Mouse (Mus musculus): ENCODE results near the gene Ptma.
A peak's percentile ranks its signal among the peaks of the same experiment; 100 is the strongest.

The Ptma gene

GRCm38 (mm10) chr1:86526116-86526788 is at the start of gene Ptma:
Gene Ptma (plus strand): TSS chr1:86526726.
- no peaks in the 10 kb centered on the region for H3K9me3 ChIP-seq (ENCODE audit: low read length)
- peak within 1 kb of the TSS; percentile 99 for H3K4me3 ChIP-seq (replicated peaks; ENCODE audit: low read length)
- H3K4me1 ChIP-seq (replicated peaks; ENCODE audit: low read depth, low read length): peaks cover 52% of the 10 kb centered on the region
- H3K36me3 ChIP-seq (ENCODE audit: insufficient read depth, low read length): peaks cover 33% of the 10 kb centered on the region
- no peaks in the 10 kb centered on the region for H3K27me3 ChIP-seq (ENCODE audit: insufficient read depth, low read length)
- no peak for TF ChIP-seq CTCF (conservative IDR thresholded peaks at IDR 0.05; ENCODE audit: low read length)
- no peak for TF ChIP-seq NANOG (IDR thresholded peaks at IDR 0.05; ENCODE audit: borderline replicate concordance, low read length)
- TF ChIP-seq POU5F1 (IDR thresholded peaks at IDR 0.05; ENCODE audit: borderline replicate concordance, low read length): no peak

- Histone ChIP-seq H3K4me3 (replicated peaks; ENCODE audit: low read length) (no peak overlapping the region), H3K27me3 (ENCODE audit: insufficient read depth, low read length) (no peaks in the 10 kb centered on the region), H3K9me3 (ENCODE audit: low read length) (no peaks in the 10 kb centered on the region), H3K36me3 (ENCODE audit: insufficient read depth, low read length) (no peaks in the 10 kb centered on the region), H3K4me1 (replicated peaks; ENCODE audit: low read depth, low read length) (peaks cover 63% of the 10 kb centered on the region)
- TF ChIP-seq POU5F1 (IDR thresholded peaks at IDR 0.05; ENCODE audit: borderline replicate concordance, low read length) (no peak), CTCF (conservative IDR thresholded peaks at IDR 0.05; ENCODE audit: low read length) (no peak), NANOG (IDR thresholded peaks at IDR 0.05; ENCODE audit: borderline replicate concordance, low read length) (no peak)
Observed at GRCm38 (mm10) chr1:86477738-86478285, 48.7 kb upstream of the Ptma start.

GRCm38 (mm10) chr1:86479099-86479825 is 47.3 kb upstream of the Ptma start:
- Histone ChIP-seq H3K4me3 (replicated peaks; ENCODE audit: low read length) (no peak overlapping the region), H3K36me3 (ENCODE audit: insufficient read depth, low read length) (no peaks in the 10 kb centered on the region), H3K9me3 (ENCODE audit: low read length) (no peaks in the 10 kb centered on the region), H3K4me1 (replicated peaks; ENCODE audit: low read depth, low read length) (peaks cover 64% of the 10 kb centered on the region), H3K27me3 (ENCODE audit: insufficient read depth, low read length) (no peaks in the 10 kb centered on the region)
- TF ChIP-seq POU5F1 (IDR thresholded peaks at IDR 0.05; ENCODE audit: borderline replicate concordance, low read length): no peak
- TF ChIP-seq CTCF (conservative IDR thresholded peaks at IDR 0.05; ENCODE audit: low read length): no peak
- TF ChIP-seq NANOG (IDR thresholded peaks at IDR 0.05; ENCODE audit: borderline replicate concordance, low read length): no peak

- Histone ChIP-seq H3K9me3 (ENCODE audit: low read length) (no peaks in the 10 kb centered on the region), H3K4me1 (replicated peaks; ENCODE audit: low read depth, low read length) (peaks cover 66% of the 10 kb centered on the region), H3K4me3 (replicated peaks; ENCODE audit: low read length) (no peak overlapping the region), H3K36me3 (ENCODE audit: insufficient read depth, low read length) (no peaks in the 10 kb centered on the region), H3K27me3 (ENCODE audit: insufficient read depth, low read length) (no peaks in the 10 kb centered on the region)
- TF ChIP-seq CTCF (conservative IDR thresholded peaks at IDR 0.05; ENCODE audit: low read length): no peak
Observed at GRCm38 (mm10) chr1:86480288-86480687, 46.2 kb upstream of the Ptma start.

- TF ChIP-seq NANOG (IDR thresholded peaks at IDR 0.05; ENCODE audit: borderline replicate concordance, low read length): no peak
- TF ChIP-seq CTCF (conservative IDR thresholded peaks at IDR 0.05; ENCODE audit: low read length): no peak
- no peak for TF ChIP-seq POU5F1 (IDR thresholded peaks at IDR 0.05; ENCODE audit: borderline replicate concordance, low read length)
- H3K4me1 ChIP-seq (replicated peaks; ENCODE audit: low read depth, low read length): peaks cover 69% of the 10 kb centered on the region
- no peaks in the 10 kb centered on the region for H3K36me3 ChIP-seq (ENCODE audit: insufficient read depth, low read length)
- H3K4me3 ChIP-seq (replicated peaks; ENCODE audit: low read length): peak overlapping the region; percentile 14; the same call in 1 of the 2 replicates
- no peaks in the 10 kb centered on the region for H3K27me3 ChIP-seq (ENCODE audit: insufficient read depth, low read length)
- no peaks in the 10 kb centered on the region for H3K9me3 ChIP-seq (ENCODE audit: low read length)
Observed at GRCm38 (mm10) chr1:86480735-86481447, 45.6 kb upstream of the Ptma start.

GRCm38 (mm10) chr1:86481468-86481867 is 45.1 kb upstream of the Ptma start:
- Histone ChIP-seq H3K4me3 (replicated peaks; ENCODE audit: low read length) (peak overlapping the region; percentile 14; the same call in 1 of the 2 replicates), H3K27me3 (ENCODE audit: insufficient read depth, low read length) (no peaks in the 10 kb centered on the region), H3K4me1 (replicated peaks; ENCODE audit: low read depth, low read length) (peaks cover 68% of the 10 kb centered on the region), H3K36me3 (ENCODE audit: insufficient read depth, low read length) (no peaks in the 10 kb centered on the region), H3K9me3 (ENCODE audit: low read length) (no peaks in the 10 kb centered on the region)
- no peak for TF ChIP-seq CTCF (conservative IDR thresholded peaks at IDR 0.05; ENCODE audit: low read length)
- TF ChIP-seq NANOG (IDR thresholded peaks at IDR 0.05; ENCODE audit: borderline replicate concordance, low read length): 0 out of 2 replicates have a peak, but pooled peaks have one; percentile 7
- TF ChIP-seq POU5F1 (IDR thresholded peaks at IDR 0.05; ENCODE audit: borderline replicate concordance, low read length): no peak

GRCm38 (mm10) chr1:86482288-86482687 is 44.2 kb upstream of the Ptma start:
- TF ChIP-seq NANOG (IDR thresholded peaks at IDR 0.05; ENCODE audit: borderline replicate concordance, low read length) (no peak), CTCF (conservative IDR thresholded peaks at IDR 0.05; ENCODE audit: low read length) (no peak), POU5F1 (IDR thresholded peaks at IDR 0.05; ENCODE audit: borderline replicate concordance, low read length) (no peak)
- Histone ChIP-seq H3K9me3 (ENCODE audit: low read length) (no peaks in the 10 kb centered on the region), H3K36me3 (ENCODE audit: insufficient read depth, low read length) (no peaks in the 10 kb centered on the region), H3K4me3 (replicated peaks; ENCODE audit: low read length) (no peak overlapping the region), H3K4me1 (replicated peaks; ENCODE audit: low read depth, low read length) (peaks cover 59% of the 10 kb centered on the region), H3K27me3 (ENCODE audit: insufficient read depth, low read length) (no peaks in the 10 kb centered on the region)

- H3K4me1 ChIP-seq (replicated peaks; ENCODE audit: low read depth, low read length): peaks cover 55% of the 10 kb centered on the region
- no peak overlapping the region for H3K4me3 ChIP-seq (replicated peaks; ENCODE audit: low read length)
- H3K27me3 ChIP-seq (ENCODE audit: insufficient read depth, low read length): no peaks in the 10 kb centered on the region
- no peaks in the 10 kb centered on the region for H3K36me3 ChIP-seq (ENCODE audit: insufficient read depth, low read length)
- H3K9me3 ChIP-seq (ENCODE audit: low read length): no peaks in the 10 kb centered on the region
- TF ChIP-seq NANOG (IDR thresholded peaks at IDR 0.05; ENCODE audit: borderline replicate concordance, low read length): no peak
Observed at GRCm38 (mm10) chr1:86482761-86483160, 43.8 kb upstream of the Ptma start.
